Mouse (Mus musculus) midbrain, embryonic 15.5 days (tissue): ENCODE measurements around the gene Vapa. TPM values are rescaled to one million over a fixed set of nuclear protein-coding genes. Genes with fewer than 3 reads are reported as not detected.
"Not testable (repeated sequence)": the region's sequence is repeated elsewhere in the genome, so short reads cannot be mapped to it uniquely, and the experiment has no call there.

Experiments used
- ATAC-seq: fragments of 200-750 bp; cut with Nextera tagmentation; replicated peaks from 2 replicates; pipeline ENCODE4 v1.8.0; 2017; ENCODE audit warnings: moderate TSS enrichment
- H3K27ac ChIP-seq: fragments of 300-500 bp; sonication (generic); 2 replicates; pipeline ENCODE4 v1.5.1; 2015; ENCODE audit warnings: mild to moderate bottlenecking, inconsistent platforms
- H3K27me3 ChIP-seq: fragments of 300-500 bp; sonication (generic); replicated peaks from 2 replicates; pipeline ENCODE4 v1.6.1; 2015; ENCODE audit warnings: inconsistent platforms
- H3K36me3 ChIP-seq: fragments of 300-500 bp; sonication (generic); replicated peaks from 2 replicates; pipeline ENCODE4 v1.6.1; 2015; ENCODE audit warnings: inconsistent platforms
- H3K4me1 ChIP-seq: fragments of 300-500 bp; sonication (generic); 2 replicates; pipeline ENCODE4 v1.6.1; 2015; ENCODE audit warnings: inconsistent platforms
- H3K4me2 ChIP-seq: fragments of 300-500 bp; sonication (generic); 2 replicates; pipeline ENCODE4 v1.6.1; 2015; ENCODE audit warnings: inconsistent platforms, mild to moderate bottlenecking, moderate library complexity
- H3K4me3 ChIP-seq: fragments of 300-500 bp; sonication (generic); 2 replicates; pipeline ENCODE4 v1.5.1; 2015; ENCODE audit warnings: mild to moderate bottlenecking, inconsistent platforms
- H3K9ac ChIP-seq: fragments of 300-500 bp; sonication (generic); 2 replicates; pipeline ENCODE4 v1.6.1; 2015; ENCODE audit warnings: mild to moderate bottlenecking, inconsistent platforms
- H3K9me3 ChIP-seq: fragments of 300-500 bp; sonication (generic); 2 replicates; pipeline ENCODE4 v1.6.1; 2016; ENCODE audit warnings: inconsistent platforms
- WGBS: fragments of 180-500 bp; shearing (Covaris S2); methylation state at CpG from one replicate; pipeline ENCODE4 v1.1.7; 2015; ENCODE audit warnings: mixed read lengths; 5-methylcytosine and 5-hydroxymethylcytosine counted together
- polyA plus RNA-seq: library from polyadenylated mRNA; unstranded; fragments of >200 nt; fragmentation: Nextera tagmentation; extraction: Ambion mirVana; gene quantifications from 2 replicates; pipeline ENCODE4 v1.2.1, GENCODE M21; 2015

Gene Vapa
- polyA plus RNA-seq, 1 experiment from 2014 or later: 259 TPM

- no peak overlapping the region for H3K9ac ChIP-seq
- no peaks in the 10 kb centered on the region for H3K4me1 ChIP-seq
- ATAC-seq: peak; percentile 48; the same call in 1 of the 2 replicates
- H3K36me3 ChIP-seq: no peaks in the 10 kb centered on the region
- 52% methylated on average over 9 of the region's 9 CpGs for WGBS
- H3K9me3 ChIP-seq: no peaks in the 10 kb centered on the region
- no peak overlapping the region for H3K4me2 ChIP-seq
- no peak overlapping the region for H3K27ac ChIP-seq
- no peak overlapping the region for H3K4me3 ChIP-seq
- no peaks in the 10 kb centered on the region for H3K27me3 ChIP-seq
These were observed 54.6 kb downstream of the Vapa start for GRCm38 (mm10) chr17:65558788-65559187.

- 41% methylated on average over 9 of the region's 9 CpGs for WGBS
- Histone ChIP-seq H3K4me2 (no peak overlapping the region), H3K27me3 (no peaks in the 10 kb centered on the region), H3K4me1 (no peaks in the 10 kb centered on the region), H3K36me3 (no peaks in the 10 kb centered on the region), H3K9me3 (no peaks in the 10 kb centered on the region), H3K27ac (no peak overlapping the region), H3K4me3 (no peak overlapping the region), H3K9ac (no peak overlapping the region)
- no peak for ATAC-seq
These were observed 55.1 kb downstream of the Vapa start for GRCm38 (mm10) chr17:65558217-65558616.

GRCm38 (mm10) chr17:65557212-65557611, 56.1 kb downstream of the Vapa start:
- Histone ChIP-seq H3K27me3 (no peaks in the 10 kb centered on the region), H3K4me3 (no peak overlapping the region), H3K4me1 (no peaks in the 10 kb centered on the region), H3K9me3 (no peaks in the 10 kb centered on the region), H3K36me3 (no peaks in the 10 kb centered on the region), H3K27ac (no peak overlapping the region), H3K9ac (no peak overlapping the region), H3K4me2 (no peak overlapping the region)
- 84% methylated on average over 6 of the region's 6 CpGs for WGBS
- ATAC-seq: no peak

DNA sequence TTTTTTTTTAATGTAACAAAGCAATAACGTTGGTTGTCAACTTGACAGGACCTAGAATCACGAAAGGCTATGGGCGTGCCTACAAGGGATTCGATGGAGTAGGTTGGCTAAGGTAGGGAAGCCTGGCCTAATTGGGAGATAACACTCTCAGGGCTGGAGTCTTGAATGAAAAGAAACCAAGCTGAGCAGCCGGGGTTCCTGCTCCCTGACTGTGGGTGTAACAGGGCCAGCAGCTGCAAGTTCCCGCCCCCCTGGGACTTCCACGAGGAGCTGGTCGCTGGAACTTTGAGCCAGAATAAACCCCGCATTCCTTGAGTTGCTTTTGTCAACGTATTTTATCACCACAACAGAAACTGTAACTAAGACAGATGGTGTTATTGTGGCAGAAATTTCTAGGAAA, 56.6 kb downstream of the Vapa start:
- Histone ChIP-seq H3K27me3 (no peaks in the 10 kb centered on the region), H3K9me3 (no peaks in the 10 kb centered on the region), H3K9ac (no peak overlapping the region), H3K4me3 (no peak overlapping the region), H3K36me3 (no peaks in the 10 kb centered on the region), H3K4me2 (no peak overlapping the region), H3K4me1 (no peaks in the 10 kb centered on the region), H3K27ac (no peak overlapping the region)
- ATAC-seq: no peak
- 77% methylated on average over 10 of the region's 10 CpGs for WGBS

- Histone ChIP-seq H3K27ac (no peak overlapping the region), H3K4me2 (no peak overlapping the region), H3K4me3 (no peak overlapping the region), H3K9me3 (no peaks in the 10 kb centered on the region), H3K27me3 (no peaks in the 10 kb centered on the region), H3K36me3 (no peaks in the 10 kb centered on the region), H3K9ac (no peak overlapping the region), H3K4me1 (no peaks in the 10 kb centered on the region)
- no peak for ATAC-seq
- 87% methylated on average over 12 of the region's 12 CpGs for WGBS
These were observed 60.8 kb downstream of the Vapa start for GRCm38 (mm10) chr17:65552426-65552997.

GRCm38 (mm10) chr17:65550357-65550756, 63.0 kb downstream of the Vapa start:
- Histone ChIP-seq H3K9ac (no peak overlapping the region), H3K4me3 (no peak overlapping the region), H3K4me1 (no peaks in the 10 kb centered on the region), H3K36me3 (no peaks in the 10 kb centered on the region), H3K27me3 (no peaks in the 10 kb centered on the region), H3K4me2 (no peak overlapping the region), H3K9me3 (no peaks in the 10 kb centered on the region), H3K27ac (no peak overlapping the region)
- no peak for ATAC-seq
- WGBS: 89% methylated on average over 4 of the region's 4 CpGs

DNA sequence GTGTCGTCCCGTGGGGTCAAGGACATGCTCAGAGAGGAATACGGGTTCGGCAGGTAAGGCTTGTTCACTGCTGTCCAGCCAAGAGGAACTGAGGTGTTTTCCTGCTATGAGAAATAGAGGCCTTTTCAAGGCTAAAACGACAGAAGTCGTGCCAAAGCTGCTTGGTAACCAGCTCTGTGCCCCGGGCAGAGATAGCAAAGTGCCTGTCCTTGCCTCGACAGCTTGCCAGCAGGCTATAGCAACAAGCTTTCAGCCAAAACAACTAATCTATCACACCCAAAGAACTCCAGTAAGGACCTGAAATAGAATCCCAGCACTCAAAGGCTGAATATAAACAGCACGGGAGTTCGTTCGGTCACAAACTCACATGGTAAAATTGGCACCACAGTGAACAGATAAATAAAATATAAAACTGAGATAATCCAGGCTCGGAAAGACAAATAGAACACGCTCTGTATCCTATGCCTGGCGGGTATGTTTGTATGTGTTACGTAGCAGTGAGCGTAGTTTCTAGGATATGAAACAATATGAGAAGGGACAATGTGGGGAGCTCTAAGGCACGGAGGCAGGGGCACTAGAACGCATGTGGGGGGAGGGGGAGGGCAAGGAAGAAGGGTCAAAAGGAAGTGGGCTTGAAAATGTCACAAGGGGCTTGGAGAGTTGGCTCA, 64.5 kb downstream of the Vapa start:
- H3K9ac ChIP-seq: no peak overlapping the region

DNA sequence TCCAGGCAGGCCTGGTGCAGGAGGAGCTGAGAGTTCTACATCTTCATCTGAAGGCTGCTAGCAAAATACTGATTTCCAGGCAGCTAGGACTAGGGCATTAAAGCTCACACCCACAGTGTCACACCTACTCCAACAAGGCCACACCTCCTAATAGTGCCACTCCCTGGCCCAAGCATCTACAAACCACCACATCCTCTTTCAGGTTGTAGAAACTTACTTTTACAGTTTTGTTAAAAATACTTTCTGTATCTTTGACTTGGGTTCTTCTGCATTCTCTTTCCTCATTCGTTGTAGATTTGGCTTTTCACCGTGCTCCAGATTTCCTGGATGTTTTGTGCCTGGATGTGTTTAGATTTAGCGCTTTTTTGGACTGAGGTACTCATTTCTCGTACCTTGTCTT, 67.1 kb downstream of the Vapa start:
- not testable (repeated sequence) for H3K4me1 ChIP-seq, H3K27ac ChIP-seq, H3K27me3 ChIP-seq, H3K9ac ChIP-seq, ATAC-seq, H3K4me2 ChIP-seq, H3K4me3 ChIP-seq, H3K9me3 ChIP-seq, H3K36me3 ChIP-seq
- 91% methylated on average over 4 of the region's 4 CpGs for WGBS

More for the DNA sequence above, 64.5 kb downstream of the Vapa start:
- Histone ChIP-seq H3K4me3 (no peak overlapping the region), H3K27me3 (no peaks in the 10 kb centered on the region), H3K36me3 (no peaks in the 10 kb centered on the region), H3K4me2 (no peak overlapping the region), H3K4me1 (no peaks in the 10 kb centered on the region), H3K9me3 (no peaks in the 10 kb centered on the region), H3K27ac (no peak overlapping the region)
- WGBS: 75% methylated on average over 18 of the region's 18 CpGs
- no peak for ATAC-seq

DNA sequence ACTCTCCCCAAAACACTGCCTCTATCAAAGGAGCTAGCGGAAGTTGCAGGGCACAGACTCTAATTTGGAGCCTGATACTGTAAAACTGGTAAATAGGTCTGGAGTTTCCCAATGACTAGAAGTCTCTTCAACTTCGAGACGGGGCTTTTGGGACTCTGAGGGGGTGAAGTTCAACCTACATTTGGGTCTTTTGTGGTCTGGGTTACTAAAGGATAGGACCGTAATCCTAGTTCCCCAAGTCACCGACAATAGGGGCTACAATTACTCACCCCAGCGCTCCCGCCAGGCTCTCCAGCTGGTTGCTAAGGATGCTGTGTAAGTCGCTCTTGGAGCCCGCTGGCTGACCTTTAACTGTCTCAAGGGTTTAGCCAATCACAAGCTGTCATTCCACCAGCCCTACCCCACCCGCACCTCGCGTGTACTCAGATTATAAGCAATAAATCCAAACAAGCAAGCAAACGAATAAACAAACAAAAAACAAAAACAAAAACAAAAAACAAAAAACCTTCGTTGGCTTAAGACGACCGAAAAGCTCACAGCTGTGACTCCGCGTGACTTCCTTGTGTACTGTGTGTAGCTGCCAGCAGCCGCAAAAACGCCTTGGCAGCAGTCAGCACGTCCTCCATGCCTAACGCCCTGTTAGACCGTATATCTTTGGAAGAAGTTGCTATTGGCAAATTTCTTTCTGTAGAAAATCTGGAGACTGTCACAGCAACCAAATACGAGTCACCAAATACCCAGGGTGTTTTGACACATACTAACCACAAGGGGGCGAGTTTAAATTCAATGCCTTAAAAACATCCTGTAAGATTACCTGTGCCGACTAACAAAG, 72.7 kb downstream of the Vapa start, which contains the start of gene Tmem232:
Gene Tmem232 (minus strand): TSS at position 342 of the 832 bp plus-strand sequence.
- 15% methylated on average over 26 of the region's 26 CpGs for WGBS
- H3K9ac ChIP-seq: peak within 1 kb of the TSS; percentile 43

DNA sequence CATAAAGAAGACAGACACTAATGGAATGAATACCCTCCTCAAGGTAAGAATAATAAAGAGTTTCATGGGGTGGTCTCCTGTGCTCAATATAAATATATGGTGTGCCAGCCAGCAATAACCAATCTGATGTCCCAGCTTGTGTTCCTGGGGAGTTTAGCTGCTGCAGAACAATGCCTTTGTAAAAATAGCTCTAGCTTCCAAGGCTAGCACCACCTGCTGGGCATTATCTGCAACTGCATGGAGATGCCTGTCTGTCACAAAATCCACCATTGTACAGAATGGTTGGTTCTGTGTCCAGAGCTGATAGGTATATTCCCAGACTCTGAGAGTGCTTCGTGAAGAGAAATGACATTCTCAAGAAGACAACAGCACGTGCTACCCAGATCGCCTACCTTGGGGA, 77.2 kb downstream of the Vapa start:
- no peak overlapping the region for H3K9ac ChIP-seq
- no peaks in the 10 kb centered on the region; the same call in 1 of the 2 replicates for H3K4me1 ChIP-seq
- H3K27me3 ChIP-seq: no peaks in the 10 kb centered on the region
- no peak for ATAC-seq
- H3K4me3 ChIP-seq: no peak overlapping the region
- WGBS: 25% methylated on average over 3 of the region's 3 CpGs
- H3K9me3 ChIP-seq: no peaks in the 10 kb centered on the region
- H3K4me2 ChIP-seq: no peak overlapping the region
- H3K27ac ChIP-seq: no peak overlapping the region
- no peaks in the 10 kb centered on the region for H3K36me3 ChIP-seq

More for the DNA sequence above, 72.7 kb downstream of the Vapa start, which contains the start of gene Tmem232:
- Histone ChIP-seq H3K4me2 (peak within 1 kb of the TSS; percentile 60), H3K4me1 (no peaks in the 10 kb centered on the region; the same call in 1 of the 2 replicates), H3K36me3 (no peaks in the 10 kb centered on the region), H3K27ac (no peak within 1 kb of the TSS), H3K4me3 (peak within 1 kb of the TSS; percentile 37), H3K9me3 (no peaks in the 10 kb centered on the region), H3K27me3 (no peaks in the 10 kb centered on the region)
- ATAC-seq: peak; percentile 89

DNA sequence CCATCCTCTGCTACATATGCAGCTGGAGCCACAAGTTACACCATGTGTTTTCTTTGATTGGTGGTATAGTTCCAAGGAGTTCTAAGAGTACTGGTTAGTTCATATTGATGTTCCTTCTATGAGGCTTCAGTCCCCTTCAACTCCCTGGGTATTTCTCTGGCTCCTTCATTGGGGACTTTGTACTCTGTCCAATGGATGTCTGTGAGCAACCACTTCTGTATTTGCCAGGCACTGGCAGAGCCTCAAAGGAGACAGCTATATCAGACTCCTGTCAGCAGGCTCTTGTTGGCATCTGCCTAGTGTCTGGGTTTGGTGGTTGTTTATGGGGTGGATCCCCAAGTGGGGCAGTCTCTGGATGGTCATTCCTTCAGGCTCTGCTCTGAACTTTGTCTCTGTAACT, 81.0 kb downstream of the Vapa start:
- not testable (repeated sequence) for H3K36me3 ChIP-seq, H3K27ac ChIP-seq, H3K4me2 ChIP-seq, H3K4me1 ChIP-seq, H3K4me3 ChIP-seq, ATAC-seq, H3K9me3 ChIP-seq, H3K27me3 ChIP-seq, H3K9ac ChIP-seq
